Mouse (Mus musculus): ENCODE measurements around the gene Spice1.

The Spice1 gene

DNA sequence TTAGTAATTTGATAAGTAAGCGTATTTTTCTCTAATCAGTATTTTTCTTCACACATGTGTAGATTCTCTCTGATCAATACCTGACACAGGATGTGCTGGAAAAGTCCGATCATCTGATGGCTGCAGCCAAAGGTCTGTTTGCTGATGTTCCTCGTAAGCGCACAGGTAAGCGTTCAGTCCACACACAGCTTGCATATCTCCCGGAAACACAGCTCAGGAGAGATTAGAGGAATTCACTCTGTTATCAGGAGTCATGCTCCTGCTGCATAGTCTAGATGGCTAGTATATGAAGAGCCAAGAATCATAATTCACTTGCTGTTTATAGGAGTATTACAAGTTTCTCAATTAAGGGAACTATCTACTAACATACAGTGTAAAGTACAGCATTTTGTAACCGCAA is 18.6 kb downstream of the Spice1 start:
- no peak for DNase-seq (ENCODE audit: low read depth, low spot score)

DNA sequence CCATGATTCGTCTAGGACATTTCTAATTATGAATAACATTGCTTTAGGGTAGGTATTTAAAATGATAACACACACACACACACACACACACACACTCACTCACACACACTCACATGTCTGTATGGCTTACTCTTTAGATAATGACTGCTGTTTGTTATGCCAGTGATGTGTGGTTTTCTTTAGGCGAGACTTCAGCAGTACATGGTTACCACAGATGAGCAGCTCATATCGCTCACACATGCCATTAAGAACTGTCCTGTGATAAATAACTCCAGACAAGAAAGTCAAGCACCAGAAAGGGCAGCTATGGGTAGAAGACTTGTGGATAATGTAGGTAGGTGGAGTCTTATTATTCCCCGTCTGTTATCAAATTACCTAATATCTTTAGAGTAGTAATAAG is 28.5 kb downstream of the Spice1 start:
- no peak for DNase-seq (ENCODE audit: low read depth, low spot score)

DNA sequence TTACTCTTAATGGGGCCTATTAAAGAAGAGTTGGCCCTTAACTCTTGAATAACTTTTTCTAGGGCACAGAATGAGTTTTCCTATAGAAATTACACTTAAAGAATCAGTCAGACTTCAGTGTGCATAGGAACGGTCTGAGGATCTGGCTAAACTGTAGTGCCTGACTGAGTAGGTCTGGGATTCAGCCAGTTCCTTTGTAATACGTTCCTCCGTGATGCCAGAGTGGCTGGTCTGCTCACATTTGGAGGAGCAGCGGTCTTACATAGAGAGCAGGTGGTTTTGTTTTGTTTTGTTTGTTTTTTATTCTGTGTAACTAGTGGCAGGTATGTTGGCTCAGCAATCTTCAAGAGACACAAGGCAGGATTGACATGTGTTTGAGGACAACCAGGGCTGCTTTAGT is 33.1 kb downstream of the Spice1 start:
- DNase-seq (ENCODE audit: low read depth, low spot score): no peak

DNA sequence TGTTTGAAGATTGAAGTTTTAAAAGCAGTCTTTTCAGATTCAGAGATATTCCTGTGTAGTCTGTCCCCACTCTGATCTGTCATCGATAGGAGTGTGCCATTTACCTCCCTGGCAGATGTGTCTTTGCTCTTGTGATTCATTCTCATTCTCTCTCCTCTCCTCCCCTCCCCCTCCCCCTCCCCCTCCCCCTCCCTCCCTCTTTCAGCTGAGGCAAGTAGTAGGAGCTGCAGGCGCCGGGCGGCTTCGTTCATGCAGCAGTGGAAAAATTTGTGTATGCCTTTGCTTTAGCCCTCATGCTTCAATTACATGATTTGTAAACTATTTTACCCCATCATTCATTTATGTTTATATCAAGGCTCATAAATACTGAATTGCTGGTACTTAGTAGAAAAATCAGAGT is 34.7 kb downstream of the Spice1 start:
- DNase-seq (ENCODE audit: low read depth, low spot score): no peak

DNA sequence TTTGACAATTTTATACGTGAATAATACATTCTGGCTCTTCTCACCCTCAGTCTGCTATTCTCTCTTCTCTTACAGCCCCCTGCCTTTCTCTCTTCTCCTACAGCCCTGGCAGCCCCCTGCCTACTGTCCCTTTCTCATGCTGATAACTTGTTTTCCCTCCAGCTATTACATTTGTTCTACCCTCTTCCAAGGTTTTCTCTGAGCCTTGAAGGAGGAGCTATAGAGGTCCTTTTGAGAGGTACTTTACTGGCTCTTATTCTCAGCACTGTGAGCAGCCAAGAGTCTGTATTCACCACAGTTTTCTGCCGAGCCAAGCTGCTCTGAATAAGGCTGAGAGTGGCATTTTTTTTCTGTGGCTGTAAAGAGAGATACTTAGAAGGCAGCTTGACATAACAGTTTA is 36.6 kb downstream of the Spice1 start:
- no peak for DNase-seq (ENCODE audit: low read depth, low spot score)

DNA sequence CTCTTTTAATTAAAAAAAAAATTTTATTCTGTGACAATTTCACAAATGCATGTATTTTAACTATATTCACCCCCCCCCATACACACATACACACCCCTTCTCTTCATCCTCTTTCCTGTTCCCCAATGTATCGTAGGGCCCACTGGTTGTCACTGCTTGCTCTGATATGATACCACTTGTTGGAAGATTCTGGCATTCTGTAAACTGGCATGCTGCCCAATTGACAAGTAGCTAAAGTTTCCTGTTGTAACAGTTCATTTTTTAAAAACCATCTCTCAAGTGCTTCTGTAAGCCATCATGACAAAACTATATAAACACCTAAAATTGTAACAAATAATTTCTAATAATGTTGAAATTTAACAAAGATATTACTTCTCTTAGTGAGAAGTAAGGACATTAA is 37.3 kb downstream of the Spice1 start:
- DNase-seq (ENCODE audit: low read depth, low spot score): no peak

DNA sequence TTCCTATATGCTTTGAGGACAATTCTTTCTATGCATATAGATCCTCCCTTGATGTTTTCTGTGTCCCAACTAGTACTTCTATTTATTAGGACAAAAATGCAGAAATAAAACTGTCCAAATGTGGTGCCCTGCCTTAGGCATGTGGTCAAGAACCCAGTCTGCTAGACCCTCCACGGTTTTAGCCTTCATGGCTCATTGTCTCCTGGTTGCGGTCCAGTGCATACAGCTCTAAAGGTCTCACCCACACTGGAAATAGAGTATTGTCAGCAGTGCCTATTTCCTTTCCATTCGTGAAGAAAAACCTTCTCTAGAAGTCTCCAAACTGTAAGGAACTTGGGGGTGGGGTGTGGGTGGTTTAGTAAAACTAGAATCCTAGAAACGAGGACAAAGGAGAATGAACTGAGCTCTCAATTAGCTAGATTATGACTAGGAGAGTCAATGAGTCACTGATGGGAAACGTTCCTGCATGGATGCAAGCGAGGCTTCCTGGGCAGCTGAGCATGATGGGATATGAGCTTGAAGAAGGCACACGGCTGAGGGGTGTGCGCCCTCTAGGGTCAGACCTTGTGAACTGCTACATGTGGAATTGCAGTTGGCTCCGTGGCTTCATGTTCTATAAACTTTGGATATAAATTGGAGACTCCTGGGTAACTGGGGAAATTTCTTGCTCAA is 45.1 kb downstream of the Spice1 start:
- peak; percentile 28 for DNase-seq (ENCODE audit: low read depth, low spot score)

DNA sequence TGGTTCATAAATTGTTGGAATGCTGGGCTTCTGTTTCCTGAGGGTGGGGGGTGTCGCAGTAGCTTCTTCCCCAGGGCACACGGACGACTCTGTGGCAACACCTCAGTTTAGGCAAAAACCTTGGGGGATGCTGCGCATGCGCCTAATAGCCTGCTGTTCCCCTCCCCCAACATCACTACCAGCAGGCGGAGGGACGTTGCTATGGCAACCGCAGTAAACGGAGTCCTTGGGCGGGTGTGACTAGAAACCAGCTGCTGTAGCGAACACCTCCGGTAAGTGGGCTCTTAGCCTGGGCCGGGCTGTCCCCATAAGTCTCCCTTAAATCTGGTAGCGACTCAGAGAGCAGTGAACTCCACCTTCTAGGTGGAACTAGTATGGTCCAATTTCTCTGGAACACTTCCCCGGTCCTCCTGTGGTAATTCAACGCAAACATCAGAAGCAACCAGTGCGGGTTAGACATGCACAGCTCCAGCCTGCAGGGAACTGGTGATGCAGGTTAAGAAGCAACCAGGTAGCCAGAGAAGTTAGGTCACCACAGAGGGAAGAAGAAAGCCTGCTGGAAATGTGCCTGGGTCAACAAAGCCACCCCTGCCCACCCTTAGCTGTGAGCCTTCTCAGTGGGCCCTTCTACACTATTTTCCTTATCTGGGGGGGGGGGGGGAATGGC is 47.8 kb downstream of the Spice1 start, which contains the start of gene Cfap44:
Cfap44 (plus strand) TSS at position 220 of the 667 bp plus-strand sequence.
- no peak for DNase-seq (ENCODE audit: low read depth, low spot score)

DNA sequence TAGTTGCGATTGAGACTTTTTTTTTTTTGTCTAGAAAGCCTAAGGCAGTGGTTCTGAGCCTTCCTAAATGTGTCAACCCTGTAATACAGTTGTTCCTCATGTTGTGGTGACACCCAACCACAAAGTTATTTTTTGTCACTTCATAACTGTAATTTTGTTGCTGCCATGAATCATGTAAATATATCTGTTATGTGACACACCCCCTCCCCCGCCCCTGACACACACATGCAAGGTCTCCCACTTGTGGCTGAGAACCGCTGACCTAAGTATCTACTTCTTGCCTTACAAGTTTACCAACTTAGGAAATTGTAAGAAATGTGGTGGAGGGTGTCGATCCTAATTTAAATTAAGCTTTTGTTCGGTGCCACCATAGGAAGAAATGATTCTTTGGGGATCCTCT is 58.0 kb downstream of the Spice1 start:
- no peak for DNase-seq (ENCODE audit: low read depth, low spot score)

DNA sequence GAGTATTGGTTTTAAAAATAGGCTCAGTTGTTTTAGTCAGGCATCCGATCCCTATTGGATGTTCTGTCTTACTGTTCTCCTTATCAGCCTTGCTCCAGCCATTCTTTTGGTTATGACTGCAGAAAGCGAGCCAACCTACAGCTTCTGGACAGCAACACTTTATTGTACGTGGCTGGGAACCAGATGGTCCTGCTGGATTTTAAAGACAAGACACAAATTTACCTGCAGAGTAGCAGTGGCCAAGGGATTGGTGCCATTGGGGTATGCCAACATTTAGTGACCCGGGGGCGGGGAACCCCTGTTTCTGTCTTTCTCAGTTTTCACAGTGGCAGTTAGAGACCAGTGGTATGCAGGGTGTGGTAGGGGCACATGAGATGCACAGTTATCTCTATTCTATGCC is 60.3 kb downstream of the Spice1 start:
- DNase-seq (ENCODE audit: low read depth, low spot score): no peak

DNA sequence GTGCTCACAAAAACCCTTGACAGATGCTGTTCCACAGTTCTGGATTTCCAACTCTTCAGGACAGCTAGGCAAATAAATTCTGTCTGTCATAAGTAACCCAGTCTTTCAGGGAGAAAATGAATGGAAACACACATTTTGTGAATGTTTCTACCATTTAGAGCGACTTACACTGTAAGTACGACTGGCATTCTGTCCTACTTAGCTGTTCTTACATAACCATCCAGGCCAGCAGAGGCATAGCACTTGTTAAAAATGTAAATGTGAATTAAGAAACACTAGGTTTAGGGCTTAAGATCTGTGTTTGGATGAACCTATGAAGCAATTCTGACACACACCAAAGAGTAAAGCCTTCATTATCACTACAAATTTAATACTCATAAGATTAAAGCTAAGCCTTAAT is 61.4 kb downstream of the Spice1 start:
- no peak for DNase-seq (ENCODE audit: low read depth, low spot score)

DNA sequence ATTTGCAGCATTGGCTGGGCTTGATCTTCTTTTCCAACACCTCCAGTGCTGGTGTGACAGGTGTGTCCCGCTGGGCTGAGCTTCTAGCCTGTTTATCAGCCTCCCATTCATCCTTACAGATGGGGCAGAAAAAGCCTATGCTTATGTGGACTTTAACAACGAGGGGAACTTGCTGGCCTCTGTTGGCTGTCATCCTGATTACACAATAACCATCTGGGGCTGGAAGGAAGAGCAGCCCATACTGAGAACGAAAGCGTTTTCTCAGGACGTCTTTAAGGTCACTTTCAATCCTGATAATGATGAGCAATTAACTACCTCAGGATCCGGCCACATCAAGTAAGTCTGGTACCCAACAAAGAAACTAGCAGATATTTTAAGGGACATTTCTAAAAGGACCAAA is 63.3 kb downstream of the Spice1 start:
- DNase-seq (ENCODE audit: low read depth, low spot score): no peak

DNA sequence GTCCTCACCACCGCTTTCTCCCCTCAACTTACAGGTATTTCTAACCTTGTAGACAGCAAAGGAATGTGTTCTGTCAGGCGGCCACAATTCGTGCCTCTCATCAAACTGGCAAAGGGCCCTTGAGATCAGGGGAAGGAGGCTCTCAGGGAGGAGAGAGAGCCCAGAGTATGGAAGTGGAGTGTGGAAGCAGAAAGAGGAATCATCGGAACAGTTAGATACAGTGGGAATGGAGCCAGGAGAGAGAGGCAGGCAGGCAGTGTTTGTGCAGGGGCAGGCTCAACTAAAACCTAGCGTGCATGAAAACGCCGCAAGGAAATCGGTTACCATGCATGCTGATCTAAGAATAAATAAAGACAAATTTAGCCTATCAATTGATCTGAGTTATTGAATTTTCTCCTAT is 70.7 kb downstream of the Spice1 start:
- DNase-seq (ENCODE audit: low read depth, low spot score): no peak

DNA sequence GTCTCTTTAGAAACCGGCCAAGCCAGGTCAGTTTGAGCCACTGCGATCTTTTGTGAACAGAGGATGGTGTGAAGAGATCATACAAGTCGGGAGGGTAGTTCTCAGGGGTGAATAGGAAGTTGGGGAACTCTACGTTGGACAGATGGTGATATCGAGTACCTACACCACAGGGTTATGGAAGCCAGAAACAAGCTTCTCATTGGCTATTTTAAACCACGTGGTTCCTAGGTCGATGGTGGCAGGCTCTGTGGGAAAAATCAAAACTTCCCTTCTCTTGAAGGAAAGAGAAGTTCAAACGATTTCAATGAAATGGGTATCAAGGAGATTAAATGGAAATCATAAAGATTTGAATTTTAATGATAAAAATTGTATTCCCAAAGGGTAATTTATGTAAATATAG is 74.8 kb downstream of the Spice1 start:
- DNase-seq (ENCODE audit: low read depth, low spot score): no peak

DNA sequence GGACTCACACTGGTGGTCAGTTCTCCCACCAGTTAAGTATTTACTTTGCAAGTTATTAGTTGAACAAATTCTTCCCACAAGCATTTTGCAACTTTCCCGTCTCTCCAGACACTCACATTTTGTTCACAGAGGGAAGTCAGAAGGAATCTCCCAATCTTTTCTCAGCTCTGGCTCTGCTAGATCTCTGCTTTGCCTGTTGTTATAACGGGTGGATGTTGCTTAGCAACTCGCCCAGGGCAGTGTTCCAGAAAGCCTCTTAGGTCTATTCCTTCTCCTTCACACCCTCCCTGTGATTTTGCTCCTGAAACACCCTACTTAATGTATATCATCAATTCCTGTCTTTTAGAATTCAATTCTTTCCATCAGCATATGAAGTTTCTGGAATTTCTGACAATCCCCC is 76.6 kb downstream of the Spice1 start:
- DNase-seq (ENCODE audit: low read depth, low spot score): no peak

DNA sequence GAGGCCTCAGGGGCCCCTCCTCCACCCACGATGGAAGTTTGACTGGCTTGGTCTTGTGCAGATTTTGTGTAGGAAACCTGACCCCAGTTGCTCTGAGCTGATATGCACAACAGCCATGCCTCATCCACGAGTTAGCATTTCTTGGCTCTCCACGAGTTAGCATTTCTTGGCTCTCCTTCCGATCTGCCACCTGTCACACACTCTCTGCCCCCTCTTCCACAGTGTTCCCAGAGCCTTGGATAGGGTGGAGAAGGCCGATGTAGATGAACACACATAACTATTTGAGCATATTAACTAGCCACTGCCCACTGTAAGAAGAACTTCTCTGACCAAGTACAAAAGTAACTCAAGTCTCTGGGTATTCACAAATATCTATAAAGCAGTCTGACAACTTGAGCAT is 81.5 kb downstream of the Spice1 start:
- no peak for DNase-seq (ENCODE audit: low read depth, low spot score)

DNA sequence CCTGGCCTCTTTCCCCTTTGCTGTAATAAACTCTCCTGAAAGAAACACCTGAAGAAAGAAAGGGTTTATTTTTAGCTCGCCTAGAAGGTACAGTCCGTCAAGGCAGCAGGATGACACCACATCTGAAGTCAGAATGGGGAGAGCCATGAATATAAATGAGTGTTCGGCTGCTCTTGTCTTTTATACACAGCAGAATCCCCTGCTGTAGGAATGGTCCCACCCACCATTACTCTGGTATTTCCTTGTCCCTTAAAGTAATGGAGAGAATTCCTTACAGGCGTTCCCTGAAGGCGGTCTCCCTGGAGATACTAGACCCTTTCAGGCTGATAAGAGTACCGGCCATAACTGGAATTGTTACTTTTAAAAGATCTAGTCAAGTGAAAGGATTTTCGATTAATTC is 83.1 kb downstream of the Spice1 start:
- no peak for DNase-seq (ENCODE audit: low read depth, low spot score)

DNA sequence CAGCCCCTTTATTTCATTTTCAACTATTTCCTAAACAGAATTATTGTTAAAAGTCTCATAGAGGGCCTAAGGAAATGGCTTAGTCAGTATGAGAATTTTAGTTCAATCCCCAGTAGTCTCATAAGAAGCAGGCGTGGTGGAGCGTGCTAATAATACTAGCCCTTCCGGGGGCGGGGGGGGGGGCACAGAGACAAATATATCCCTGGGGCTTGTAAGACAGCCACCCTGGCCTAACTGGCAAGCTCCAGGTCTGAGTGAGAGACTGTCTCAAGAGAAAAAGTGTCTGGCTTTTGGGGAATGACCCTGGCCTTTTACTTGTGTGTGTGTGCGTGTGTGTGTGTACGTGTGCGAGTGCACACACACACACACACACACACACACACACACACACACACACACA is 88.0 kb downstream of the Spice1 start:
- no peak for DNase-seq (ENCODE audit: low read depth, low spot score)

DNA sequence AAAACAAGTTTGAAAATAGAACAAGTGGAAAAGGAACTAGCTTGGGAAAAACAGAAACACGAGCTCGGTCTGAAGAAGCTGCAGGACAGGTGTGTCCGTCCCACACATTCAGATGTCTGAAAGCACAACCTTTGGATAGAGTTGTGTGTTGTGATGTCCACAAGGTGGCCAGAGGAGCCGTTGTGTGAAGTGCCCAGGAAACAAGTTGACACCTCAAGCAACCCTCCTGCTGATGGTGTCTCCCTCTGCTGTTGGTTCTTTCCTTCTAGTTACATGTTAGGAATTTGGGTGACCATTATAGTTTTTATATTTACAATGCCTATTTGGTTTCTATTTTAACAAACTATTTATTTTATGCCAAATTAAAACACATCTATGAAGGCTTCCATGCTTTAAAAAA is 88.6 kb downstream of the Spice1 start:
- DNase-seq (ENCODE audit: low read depth, low spot score): no peak

Measured in c-Kit-negative CD71-positive TER-119-positive erythroid progenitor cells, embryonic 14.5 days (primary cell).